Mouse (Mus musculus): ENCODE data around the gene Chrna1. TPM values are rescaled to one million over a fixed set of nuclear protein-coding genes. Genes with fewer than 3 reads are reported as not detected.

The Chrna1 gene
- polyA plus RNA-seq, 1 experiment from 2014 or later, result 0.45 TPM

- no peak overlapping the region for H3K4me3 ChIP-seq
- no peak overlapping the region; the same call in 1 of the 2 replicates for H3K27ac ChIP-seq
- H3K27me3 ChIP-seq (ENCODE audit: insufficient read depth, poor library complexity, severe bottlenecking), result no peaks in the 10 kb centered on the region
- no peak for DNase-seq (ENCODE audit: low spot score)
- WGBS, result 84% methylated on average over 6 of the region's 6 CpGs
- 0 out of 2 replicates have a peak, but pooled peaks cover under 1% of the 10 kb centered on the region for H3K36me3 ChIP-seq
- no peaks in the 10 kb centered on the region for H3K9me3 ChIP-seq
- peaks cover 35% of the 10 kb centered on the region for H3K4me1 ChIP-seq
Observed at GRCm38 (mm10) chr2:73606616-73607015, 26.5 kb upstream of the Chrna1 start.

GRCm38 (mm10) chr2:73605077-73605476 lies 24.9 kb upstream of the Chrna1 start:
- WGBS, result 71% methylated on average over 8 of the region's 8 CpGs
- DNase-seq (ENCODE audit: low spot score), result no peak
- no peaks in the 10 kb centered on the region for H3K36me3 ChIP-seq
- H3K27ac ChIP-seq, result no peak overlapping the region
- H3K9me3 ChIP-seq, result no peaks in the 10 kb centered on the region
- H3K4me3 ChIP-seq, result no peak overlapping the region
- H3K4me1 ChIP-seq, result peaks cover 35% of the 10 kb centered on the region
- no peaks in the 10 kb centered on the region for H3K27me3 ChIP-seq (ENCODE audit: insufficient read depth, poor library complexity, severe bottlenecking)

- 73% methylated on average over 2 of the region's 2 CpGs for WGBS
- Histone ChIP-seq H3K4me3 (no peak overlapping the region), H3K27ac (no peak overlapping the region), H3K9me3 (no peaks in the 10 kb centered on the region), H3K36me3 (no peaks in the 10 kb centered on the region), H3K4me1 (peaks cover 31% of the 10 kb centered on the region), H3K27me3 (ENCODE audit: insufficient read depth, poor library complexity, severe bottlenecking) (no peaks in the 10 kb centered on the region)
- DNase-seq (ENCODE audit: low spot score), result no peak
Observed at GRCm38 (mm10) chr2:73604579-73604978, 24.4 kb upstream of the Chrna1 start.

GRCm38 (mm10) chr2:73600650-73601049 lies 20.5 kb upstream of the Chrna1 start:
- Histone ChIP-seq H3K36me3 (no peaks in the 10 kb centered on the region), H3K27me3 (ENCODE audit: insufficient read depth, poor library complexity, severe bottlenecking) (no peaks in the 10 kb centered on the region), H3K9me3 (no peaks in the 10 kb centered on the region), H3K27ac (no peak overlapping the region), H3K4me1 (peaks cover 17% of the 10 kb centered on the region), H3K4me3 (no peak overlapping the region)
- 65% methylated on average over 2 of the region's 2 CpGs for WGBS
- DNase-seq (ENCODE audit: low spot score), result no peak

GRCm38 (mm10) chr2:73597772-73598171 lies 17.6 kb upstream of the Chrna1 start:
- no peaks in the 10 kb centered on the region for H3K9me3 ChIP-seq
- H3K27ac ChIP-seq, result no peak overlapping the region
- no peak overlapping the region for H3K4me3 ChIP-seq
- peaks cover 27% of the 10 kb centered on the region for H3K4me1 ChIP-seq
- no peak for DNase-seq (ENCODE audit: low spot score)
- no peaks in the 10 kb centered on the region for H3K27me3 ChIP-seq (ENCODE audit: insufficient read depth, poor library complexity, severe bottlenecking)
- WGBS, result 90% methylated on average over 11 of the region's 11 CpGs
- no peaks in the 10 kb centered on the region for H3K36me3 ChIP-seq

- DNase-seq (ENCODE audit: low spot score), result no peak
- no peaks in the 10 kb centered on the region for H3K36me3 ChIP-seq
- H3K4me1 ChIP-seq, result peaks cover 36% of the 10 kb centered on the region
- H3K9me3 ChIP-seq, result no peaks in the 10 kb centered on the region
- H3K27me3 ChIP-seq (ENCODE audit: insufficient read depth, poor library complexity, severe bottlenecking), result no peaks in the 10 kb centered on the region
- H3K4me3 ChIP-seq, result peak overlapping the region; percentile 45
- 9% methylated on average over 9 of the region's 9 CpGs for WGBS
- peak overlapping the region; percentile 54 for H3K27ac ChIP-seq
Observed at GRCm38 (mm10) chr2:73596786-73597185, 16.6 kb upstream of the Chrna1 start.

GRCm38 (mm10) chr2:73596326-73596725 lies 16.2 kb upstream of the Chrna1 start:
- Histone ChIP-seq H3K27me3 (ENCODE audit: insufficient read depth, poor library complexity, severe bottlenecking) (no peaks in the 10 kb centered on the region), H3K4me1 (peaks cover 40% of the 10 kb centered on the region), H3K4me3 (peak overlapping the region; percentile 45), H3K27ac (peak overlapping the region; percentile 54), H3K9me3 (no peaks in the 10 kb centered on the region), H3K36me3 (no peaks in the 10 kb centered on the region)
- DNase-seq (ENCODE audit: low spot score), result no peak
- WGBS, result 52% methylated on average over 5 of the region's 5 CpGs

GRCm38 (mm10) chr2:73593101-73593439 lies 12.9 kb upstream of the Chrna1 start:
- H3K9me3 ChIP-seq, result no peaks in the 10 kb centered on the region
- H3K36me3 ChIP-seq, result no peaks in the 10 kb centered on the region
- DNase-seq (ENCODE audit: low spot score), result no peak
- H3K27ac ChIP-seq, result peak overlapping the region; percentile 74; the same call in 1 of the 2 replicates
- 68% methylated on average over 2 of the region's 2 CpGs for WGBS
- H3K4me1 ChIP-seq, result peaks cover 72% of the 10 kb centered on the region
- no peaks in the 10 kb centered on the region for H3K27me3 ChIP-seq (ENCODE audit: insufficient read depth, poor library complexity, severe bottlenecking)
- no peak overlapping the region for H3K4me3 ChIP-seq

- Histone ChIP-seq H3K4me1 (peaks cover 73% of the 10 kb centered on the region), H3K9me3 (no peaks in the 10 kb centered on the region), H3K27ac (peak overlapping the region; percentile 74), H3K4me3 (no peak overlapping the region), H3K27me3 (ENCODE audit: insufficient read depth, poor library complexity, severe bottlenecking) (no peaks in the 10 kb centered on the region), H3K36me3 (no peaks in the 10 kb centered on the region)
- 62% methylated on average over 14 of the region's 14 CpGs for WGBS
- no peak for DNase-seq (ENCODE audit: low spot score)
Observed at GRCm38 (mm10) chr2:73592231-73593100, 12.3 kb upstream of the Chrna1 start.

GRCm38 (mm10) chr2:73591246-73591645 lies 11.1 kb upstream of the Chrna1 start:
- Histone ChIP-seq H3K27ac (no peak overlapping the region), H3K9me3 (no peaks in the 10 kb centered on the region), H3K27me3 (ENCODE audit: insufficient read depth, poor library complexity, severe bottlenecking) (no peaks in the 10 kb centered on the region), H3K4me3 (no peak overlapping the region), H3K4me1 (peaks cover 75% of the 10 kb centered on the region), H3K36me3 (no peaks in the 10 kb centered on the region)
- no peak for DNase-seq (ENCODE audit: low spot score)
- 45% methylated on average over 6 of the region's 6 CpGs for WGBS

GRCm38 (mm10) chr2:73590106-73590505 lies 10.0 kb upstream of the Chrna1 start:
- 8% methylated on average over 12 of the region's 12 CpGs for WGBS
- Histone ChIP-seq H3K27me3 (ENCODE audit: insufficient read depth, poor library complexity, severe bottlenecking) (no peaks in the 10 kb centered on the region), H3K4me3 (peak overlapping the region; percentile 50), H3K36me3 (no peaks in the 10 kb centered on the region), H3K9me3 (no peaks in the 10 kb centered on the region), H3K27ac (peak overlapping the region; percentile 72), H3K4me1 (peaks cover 80% of the 10 kb centered on the region)
- DNase-seq (ENCODE audit: low spot score), result peak; percentile 81

GRCm38 (mm10) chr2:73588951-73589350 lies 8.8 kb upstream of the Chrna1 start:
- Histone ChIP-seq H3K27me3 (ENCODE audit: insufficient read depth, poor library complexity, severe bottlenecking) (no peaks in the 10 kb centered on the region), H3K27ac (no peak overlapping the region), H3K9me3 (no peaks in the 10 kb centered on the region), H3K36me3 (no peaks in the 10 kb centered on the region), H3K4me1 (peaks cover 76% of the 10 kb centered on the region), H3K4me3 (no peak overlapping the region)
- 51% methylated on average over 2 of the region's 2 CpGs for WGBS
- no peak for DNase-seq (ENCODE audit: low spot score)

- Histone ChIP-seq H3K4me3 (peak overlapping the region; percentile 8; the same call in 1 of the 2 replicates), H3K36me3 (no peaks in the 10 kb centered on the region), H3K9me3 (no peaks in the 10 kb centered on the region), H3K27ac (peak overlapping the region; percentile 78; the same call in 1 of the 2 replicates), H3K4me1 (peaks cover 60% of the 10 kb centered on the region), H3K27me3 (ENCODE audit: insufficient read depth, poor library complexity, severe bottlenecking) (no peaks in the 10 kb centered on the region)
- WGBS, result 33% methylated on average over 4 of the region's 4 CpGs
- DNase-seq (ENCODE audit: low spot score), result no peak
Observed at GRCm38 (mm10) chr2:73587109-73587506, 7.0 kb upstream of the Chrna1 start.
